Mouse (Mus musculus) hindbrain, embryonic 16.5 days (tissue): ENCODE data around the gene Aarsd1. TPM values are rescaled to one million over a fixed set of nuclear protein-coding genes. Genes with fewer than 3 reads are reported as not detected.

Source experiments
- ATAC-seq: fragments of 200-750 bp; cut with Nextera tagmentation; 2 replicates; pipeline ENCODE4 v1.8.0; 2017; ENCODE audit warnings: moderate TSS enrichment, moderate library complexity
- H3K27ac ChIP-seq: fragments of 300-500 bp; sonication (generic); 2 replicates; pipeline ENCODE4 v1.5.1; 2014; ENCODE audit warnings: low read depth, mild to moderate bottlenecking, control low read depth, low read length, moderate library complexity
- H3K27me3 ChIP-seq: fragments of 300-500 bp; sonication (generic); replicated peaks from 2 replicates; pipeline ENCODE4 v1.6.1; 2014; ENCODE audit warnings: low read length; ENCODE audit not compliant: control insufficient read depth, insufficient read depth
- H3K36me3 ChIP-seq: fragments of 300-500 bp; sonication (generic); 2 replicates; pipeline ENCODE4 v1.6.1; 2014; ENCODE audit warnings: mild to moderate bottlenecking, low read length, moderate library complexity, mixed read lengths; ENCODE audit not compliant: control insufficient read depth, insufficient read depth
- H3K4me1 ChIP-seq: fragments of 300-500 bp; sonication (generic); 2 replicates; pipeline ENCODE4 v1.6.1; 2014; ENCODE audit warnings: low read depth, low read length; ENCODE audit not compliant: control insufficient read depth, insufficient read depth
- H3K4me2 ChIP-seq: fragments of 300-500 bp; sonication (generic); 2 replicates; pipeline ENCODE4 v1.6.1; 2014; ENCODE audit warnings: mild to moderate bottlenecking, low read length, control low read depth, moderate library complexity
- H3K4me3 ChIP-seq: fragments of 300-500 bp; sonication (generic); 2 replicates; pipeline ENCODE4 v1.5.1; 2014; ENCODE audit warnings: mild to moderate bottlenecking, low read length, control low read depth, moderate library complexity
- H3K9ac ChIP-seq: fragments of 300-500 bp; sonication (generic); 2 replicates; pipeline ENCODE4 v1.6.1; 2014; ENCODE audit warnings: low read depth, mild to moderate bottlenecking, control low read depth, low read length, moderate library complexity
- H3K9me3 ChIP-seq: fragments of 300-500 bp; sonication (generic); 2 replicates; pipeline ENCODE4 v1.6.1; 2014; ENCODE audit warnings: mild to moderate bottlenecking, low read length, moderate library complexity; ENCODE audit not compliant: control insufficient read depth
- WGBS: fragments of 180-500 bp; shearing (Covaris S2); extraction: QIAGEN DNeasy Blood & Tissue Kit; methylation state at CpG from one replicate; pipeline ENCODE4 v1.1.7; 2014; 5-methylcytosine and 5-hydroxymethylcytosine counted together
- polyA plus RNA-seq: library from polyadenylated mRNA; unstranded; fragments of >200 nt; fragmentation: Nextera tagmentation; extraction: Ambion mirVana; gene quantifications from 2 replicates; pipeline ENCODE4 v1.2.1, GENCODE M21; 2015

The Aarsd1 gene
- polyA plus RNA-seq, 1 experiment from 2014 or later: 98.6 TPM

GRCm38 (mm10) chr11:101460321-101460720, 42.9 kb upstream of the Aarsd1 start:
- peaks cover 24% of the 10 kb centered on the region for H3K4me1 ChIP-seq
- no peak overlapping the region for H3K27ac ChIP-seq
- no peak for ATAC-seq
- WGBS: 91% methylated on average over 15 of the region's 15 CpGs
- H3K9ac ChIP-seq: no peak overlapping the region
- H3K36me3 ChIP-seq: peaks cover 36% of the 10 kb centered on the region
- H3K4me2 ChIP-seq: no peak overlapping the region
- H3K27me3 ChIP-seq: no peaks in the 10 kb centered on the region
- H3K4me3 ChIP-seq: no peak overlapping the region
- H3K9me3 ChIP-seq: no peaks in the 10 kb centered on the region

- Histone ChIP-seq H3K27me3 (no peaks in the 10 kb centered on the region), H3K9me3 (no peaks in the 10 kb centered on the region), H3K4me1 (peaks cover 24% of the 10 kb centered on the region), H3K4me2 (no peak overlapping the region), H3K27ac (no peak overlapping the region), H3K4me3 (no peak overlapping the region), H3K9ac (no peak overlapping the region), H3K36me3 (peaks cover 36% of the 10 kb centered on the region)
- ATAC-seq: no peak; the same call in 1 of the 2 replicates
- WGBS: 35% methylated on average over 6 of the region's 6 CpGs
Measured at GRCm38 (mm10) chr11:101459716-101460115, 42.3 kb upstream of the Aarsd1 start.

- 85% methylated on average over 12 of the region's 12 CpGs for WGBS
- Histone ChIP-seq H3K27ac (no peak overlapping the region), H3K9me3 (no peaks in the 10 kb centered on the region), H3K27me3 (no peaks in the 10 kb centered on the region), H3K9ac (no peak overlapping the region; the same call in 1 of the 2 replicates), H3K4me1 (peaks cover 11% of the 10 kb centered on the region), H3K4me3 (no peak overlapping the region), H3K4me2 (no peak overlapping the region), H3K36me3 (peaks cover 36% of the 10 kb centered on the region)
- ATAC-seq: no peak
Measured at GRCm38 (mm10) chr11:101458217-101458616, 40.8 kb upstream of the Aarsd1 start.

- WGBS: 93% methylated on average over 9 of the region's 9 CpGs
- H3K4me3 ChIP-seq: no peak overlapping the region
- H3K27ac ChIP-seq: no peak overlapping the region
- ATAC-seq: no peak
- no peaks in the 10 kb centered on the region for H3K27me3 ChIP-seq
- H3K4me1 ChIP-seq: peaks cover 6% of the 10 kb centered on the region
- H3K4me2 ChIP-seq: no peak overlapping the region
- no peak overlapping the region for H3K9ac ChIP-seq
- H3K36me3 ChIP-seq: peaks cover 36% of the 10 kb centered on the region
- H3K9me3 ChIP-seq: no peaks in the 10 kb centered on the region
Measured at GRCm38 (mm10) chr11:101457631-101458030, 40.2 kb upstream of the Aarsd1 start.

- Histone ChIP-seq H3K9me3 (no peaks in the 10 kb centered on the region), H3K9ac (no peak overlapping the region), H3K36me3 (peaks cover 25% of the 10 kb centered on the region), H3K4me3 (no peak overlapping the region), H3K4me2 (no peak overlapping the region), H3K27me3 (no peaks in the 10 kb centered on the region), H3K4me1 (no peaks in the 10 kb centered on the region), H3K27ac (no peak overlapping the region)
- ATAC-seq: no peak
- WGBS: 89% methylated on average over 7 of the region's 7 CpGs
Measured at GRCm38 (mm10) chr11:101455627-101456026, 38.2 kb upstream of the Aarsd1 start.

- WGBS: 30% methylated on average over 6 of the region's 6 CpGs
- H3K27ac ChIP-seq: peak overlapping the region; percentile 26; the same call in 1 of the 2 replicates
- peak; percentile 67 for ATAC-seq
Measured at GRCm38 (mm10) chr11:101454702-101455101, 37.3 kb upstream of the Aarsd1 start.

GRCm38 (mm10) chr11:101452093-101452774, 34.8 kb upstream of the Aarsd1 start:
- no peak overlapping the region for H3K4me3 ChIP-seq
- no peaks in the 10 kb centered on the region for H3K4me1 ChIP-seq
- no peaks in the 10 kb centered on the region for H3K27me3 ChIP-seq
- H3K4me2 ChIP-seq: no peak overlapping the region
- H3K27ac ChIP-seq: no peak overlapping the region
- no peak for ATAC-seq
- no peaks in the 10 kb centered on the region for H3K9me3 ChIP-seq
- WGBS: 78% methylated on average over 10 of the region's 10 CpGs
- no peak overlapping the region for H3K9ac ChIP-seq
- no peaks in the 10 kb centered on the region for H3K36me3 ChIP-seq

More at GRCm38 (mm10) chr11:101454702-101455101, 37.3 kb upstream of the Aarsd1 start:
- H3K27me3 ChIP-seq: no peaks in the 10 kb centered on the region
- peaks cover 15% of the 10 kb centered on the region for H3K36me3 ChIP-seq
- H3K9me3 ChIP-seq: no peaks in the 10 kb centered on the region
- H3K4me1 ChIP-seq: no peaks in the 10 kb centered on the region
- no peak overlapping the region for H3K4me2 ChIP-seq
- H3K4me3 ChIP-seq: no peak overlapping the region
- no peak overlapping the region for H3K9ac ChIP-seq

GRCm38 (mm10) chr11:101451536-101451935, 34.1 kb upstream of the Aarsd1 start:
- Histone ChIP-seq H3K27me3 (no peaks in the 10 kb centered on the region), H3K9me3 (no peaks in the 10 kb centered on the region), H3K27ac (no peak overlapping the region), H3K4me2 (no peak overlapping the region), H3K36me3 (no peaks in the 10 kb centered on the region), H3K9ac (no peak overlapping the region), H3K4me1 (no peaks in the 10 kb centered on the region), H3K4me3 (no peak overlapping the region)
- WGBS: 95% methylated on average over 10 of the region's 10 CpGs
- no peak for ATAC-seq

- Histone ChIP-seq H3K27ac (no peak overlapping the region), H3K27me3 (no peaks in the 10 kb centered on the region), H3K9me3 (no peaks in the 10 kb centered on the region), H3K4me3 (no peak overlapping the region), H3K4me1 (no peaks in the 10 kb centered on the region), H3K36me3 (peaks cover 3% of the 10 kb centered on the region; the same call in 1 of the 2 replicates), H3K9ac (no peak overlapping the region), H3K4me2 (no peak overlapping the region)
- 86% methylated on average over 3 of the region's 3 CpGs for WGBS
- ATAC-seq: no peak
Measured at GRCm38 (mm10) chr11:101450394-101450793, 33.0 kb upstream of the Aarsd1 start.
